Mouse (Mus musculus) limb, embryonic 15.5 days (tissue): ENCODE measurements at regions not wholly inside any gene's neighbourhood (a gene's known extent, or its start where the extent isn't known, plus 50 kb on each side); places are given as distances from the start of the nearest gene placed in this dataset.

Experiments used
- ATAC-seq: fragments of 200-750 bp; cut with Nextera tagmentation; 2 replicates; pipeline ENCODE4 v1.8.0; 2017; ENCODE audit warnings: low read depth, moderate TSS enrichment; ENCODE audit not compliant: insufficient number of reproducible peaks, low FRiP score, low TSS enrichment
- H3K27ac ChIP-seq: fragments of 300-500 bp; sonication (generic); 2 replicates; pipeline ENCODE4 v1.5.1; 2015; ENCODE audit warnings: moderate library complexity, mild to moderate bottlenecking, inconsistent platforms
- H3K27me3 ChIP-seq: fragments of 300-500 bp; sonication (generic); 2 replicates; pipeline ENCODE4 v1.6.1; 2015; ENCODE audit warnings: inconsistent platforms
- H3K36me3 ChIP-seq: fragments of 300-500 bp; sonication (generic); 2 replicates; pipeline ENCODE4 v1.6.1; 2015; ENCODE audit warnings: inconsistent platforms
- H3K4me1 ChIP-seq: fragments of 300-500 bp; sonication (generic); 2 replicates; pipeline ENCODE4 v1.6.1; 2015; ENCODE audit warnings: inconsistent platforms
- H3K4me2 ChIP-seq: fragments of 300-500 bp; sonication (generic); 2 replicates; pipeline ENCODE4 v1.6.1; 2015; ENCODE audit warnings: mild to moderate bottlenecking, inconsistent platforms
- H3K4me3 ChIP-seq: fragments of 300-500 bp; sonication (generic); 2 replicates; pipeline ENCODE4 v1.5.1; 2015; ENCODE audit warnings: mild to moderate bottlenecking, inconsistent platforms
- H3K9ac ChIP-seq: fragments of 300-500 bp; sonication (generic); 2 replicates; pipeline ENCODE4 v1.6.1; 2015; ENCODE audit warnings: inconsistent platforms
- H3K9me3 ChIP-seq: fragments of 300-500 bp; sonication (generic); 2 replicates; pipeline ENCODE4 v1.6.1; 2016; ENCODE audit warnings: inconsistent platforms
- WGBS: fragments of 180-500 bp; shearing (Covaris S2); methylation state at CpG from one replicate; pipeline ENCODE4 v1.1.7; 2015; 5-methylcytosine and 5-hydroxymethylcytosine counted together

DNA sequence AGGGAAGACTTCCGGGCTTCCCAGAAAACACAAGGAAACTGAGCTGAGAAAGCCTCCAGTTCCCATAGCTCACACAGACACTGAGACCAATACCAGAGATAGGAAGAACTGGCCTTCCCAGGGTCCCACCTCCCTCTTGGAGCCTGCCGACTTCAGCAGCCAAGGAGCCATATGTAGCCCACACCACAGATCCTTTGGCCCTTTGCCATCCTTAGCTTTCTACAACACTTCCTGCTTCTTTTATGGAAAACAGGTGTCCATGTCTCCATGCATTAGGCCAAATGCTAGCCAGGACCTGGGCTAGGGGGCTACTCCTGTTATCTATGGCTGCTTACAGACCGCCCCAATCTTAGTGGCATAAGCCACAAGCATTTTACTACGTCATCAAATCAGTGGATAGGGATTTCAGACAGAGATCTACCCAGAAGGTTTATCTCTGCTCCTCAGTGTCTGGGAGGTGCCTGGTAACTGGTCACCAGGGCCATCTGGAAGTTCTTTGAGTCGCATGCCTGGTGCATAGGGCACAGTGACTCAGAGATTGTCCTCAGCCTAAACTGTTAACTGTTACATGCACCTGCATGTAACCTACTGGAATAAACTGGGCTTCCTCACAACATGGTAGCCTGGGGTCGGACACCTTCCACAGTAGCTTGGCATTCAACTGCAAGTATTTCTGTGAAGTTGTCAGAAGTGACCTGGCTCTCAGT is 378.4 kb downstream of the H2al1j start:
- 65% methylated on average over 6 of the region's 6 CpGs for WGBS
- H3K4me3 ChIP-seq = no peak overlapping the region
- H3K27me3 ChIP-seq = peaks cover 31% of the 10 kb centered on the region
- ATAC-seq = no peak
- no peak overlapping the region for H3K4me2 ChIP-seq
- H3K4me1 ChIP-seq = peaks cover 8% of the 10 kb centered on the region; the same call in 1 of the 2 replicates
- no peaks in the 10 kb centered on the region for H3K9me3 ChIP-seq
- H3K36me3 ChIP-seq = no peaks in the 10 kb centered on the region
- H3K27ac ChIP-seq = no peak overlapping the region
- no peak overlapping the region for H3K9ac ChIP-seq

DNA sequence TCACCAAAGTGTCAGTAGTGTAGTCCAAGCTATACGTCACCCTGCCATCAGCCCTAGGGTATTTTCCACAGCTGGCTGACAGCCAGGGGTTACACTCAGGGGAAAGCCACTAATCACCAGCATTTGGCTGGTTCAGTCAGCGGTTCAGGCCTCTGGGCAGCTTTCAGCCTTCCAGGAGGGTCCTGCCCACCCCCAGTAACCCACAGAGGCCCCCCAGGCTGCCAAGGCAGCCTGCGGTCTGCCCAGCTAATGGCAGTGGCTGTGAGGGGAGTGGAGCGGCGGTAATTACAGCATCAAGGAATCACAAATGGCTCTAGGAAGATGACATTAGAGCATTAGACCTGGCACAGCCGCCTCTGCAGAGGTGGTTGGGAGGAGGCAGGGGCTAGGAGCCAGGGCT is 379.7 kb downstream of the H2al1j start:
- peaks cover 31% of the 10 kb centered on the region for H3K27me3 ChIP-seq
- no peak overlapping the region for H3K9ac ChIP-seq
- H3K4me1 ChIP-seq = peaks cover 8% of the 10 kb centered on the region; the same call in 1 of the 2 replicates
- no peak overlapping the region for H3K27ac ChIP-seq
- H3K9me3 ChIP-seq = no peaks in the 10 kb centered on the region
- H3K4me2 ChIP-seq = no peak overlapping the region
- H3K36me3 ChIP-seq = no peaks in the 10 kb centered on the region
- no peak overlapping the region for H3K4me3 ChIP-seq
- 39% methylated on average over 6 of the region's 6 CpGs for WGBS
- no peak for ATAC-seq

DNA sequence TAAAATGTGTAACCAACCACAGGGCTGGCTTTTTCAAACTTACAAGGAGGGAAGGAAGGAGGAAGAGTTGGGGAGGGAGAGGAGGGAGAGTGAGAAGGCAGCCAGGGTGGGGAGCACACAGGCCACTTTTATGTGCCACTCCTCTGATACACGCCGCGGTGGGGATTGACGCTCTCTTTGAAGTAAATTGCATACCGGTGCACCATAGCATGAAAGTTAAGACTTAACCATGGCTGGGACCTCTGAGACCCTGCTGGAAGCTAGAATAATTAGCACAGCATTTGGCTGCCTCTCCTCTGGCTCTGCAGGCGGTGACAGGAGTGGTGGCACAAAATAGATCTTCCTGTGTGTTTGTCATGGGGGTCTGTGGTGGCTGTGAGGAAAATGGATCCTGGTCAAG is 380.7 kb downstream of the H2al1j start:
- Histone ChIP-seq H3K4me1 (peaks cover 8% of the 10 kb centered on the region; the same call in 1 of the 2 replicates), H3K9me3 (no peaks in the 10 kb centered on the region), H3K4me2 (no peak overlapping the region), H3K36me3 (no peaks in the 10 kb centered on the region), H3K27ac (no peak overlapping the region), H3K9ac (no peak overlapping the region), H3K27me3 (peaks cover 27% of the 10 kb centered on the region), H3K4me3 (no peak overlapping the region)
- 43% methylated on average over 6 of the region's 6 CpGs for WGBS
- no peak for ATAC-seq

DNA sequence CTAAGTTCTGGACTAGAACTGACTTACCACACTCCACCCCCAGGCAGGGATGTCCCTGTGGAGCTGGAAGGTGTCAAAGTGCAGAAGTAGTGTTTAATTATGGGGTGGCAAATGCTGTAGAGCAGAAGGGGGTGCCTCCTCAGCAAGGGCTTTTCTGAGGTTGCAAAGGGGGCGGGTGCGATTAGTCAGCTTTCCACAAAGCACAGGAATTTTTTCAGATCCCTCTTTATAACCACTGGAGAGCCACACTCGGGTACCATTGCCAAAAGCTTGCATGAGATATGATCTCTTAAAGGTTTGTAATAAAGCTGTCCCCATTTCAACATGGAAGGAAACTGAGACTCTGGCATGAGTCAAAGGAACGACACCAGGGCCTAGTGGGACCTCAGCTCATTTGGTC is 381.7 kb downstream of the H2al1j start:
- no peak overlapping the region for H3K4me2 ChIP-seq
- H3K36me3 ChIP-seq = no peaks in the 10 kb centered on the region
- no peak for ATAC-seq
- H3K4me3 ChIP-seq = no peak overlapping the region
- H3K9me3 ChIP-seq = no peaks in the 10 kb centered on the region
- 63% methylated on average over 4 of the region's 4 CpGs for WGBS
- peaks cover 8% of the 10 kb centered on the region; the same call in 1 of the 2 replicates for H3K4me1 ChIP-seq
- no peak overlapping the region for H3K9ac ChIP-seq
- H3K27ac ChIP-seq = no peak overlapping the region
- peaks cover 25% of the 10 kb centered on the region for H3K27me3 ChIP-seq

DNA sequence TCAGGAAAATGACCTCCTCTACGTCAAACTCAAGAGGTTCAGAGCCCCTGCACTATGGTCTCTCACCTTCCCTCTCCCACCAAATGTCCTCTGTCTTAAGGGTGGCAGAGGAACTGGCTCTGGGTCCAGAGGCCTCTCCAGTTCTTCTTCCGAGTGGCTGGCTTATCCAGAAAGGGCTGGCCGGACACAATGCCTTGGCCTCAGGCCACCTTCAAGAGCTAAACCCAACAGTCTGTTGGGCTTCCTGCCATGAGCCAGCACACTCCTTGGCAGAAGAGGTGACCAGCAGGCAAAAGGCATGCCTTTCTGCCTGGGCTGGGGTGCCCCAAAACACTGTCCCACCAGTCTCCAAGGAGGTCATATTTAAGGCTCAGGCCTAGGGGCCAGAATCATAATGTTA is 385.8 kb downstream of the H2al1j start:
- no peak overlapping the region for H3K27ac ChIP-seq

DNA sequence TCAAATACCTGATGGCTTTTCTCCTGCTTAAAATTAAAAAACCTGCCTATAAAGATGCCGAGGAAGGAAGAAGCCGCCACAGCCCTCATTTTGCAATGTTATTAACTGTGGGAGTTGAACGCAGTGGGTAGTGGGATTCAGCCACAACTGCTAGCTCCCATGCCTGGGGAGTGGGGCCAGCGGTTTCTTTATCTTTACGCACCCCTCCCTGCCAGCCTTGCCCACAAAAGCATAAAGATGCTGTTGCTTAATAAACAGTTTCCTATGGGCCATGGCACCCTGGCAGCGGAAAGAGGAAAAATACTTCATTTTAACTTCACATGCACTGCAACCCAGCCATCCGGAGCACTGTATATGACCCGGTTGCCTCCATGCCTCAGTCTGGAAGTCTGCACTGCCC is 389.2 kb downstream of the H2al1j start:
- Histone ChIP-seq H3K4me1 (no peaks in the 10 kb centered on the region), H3K9me3 (no peaks in the 10 kb centered on the region), H3K27me3 (0 out of 2 replicates have a peak, but pooled peaks cover 2% of the 10 kb centered on the region), H3K4me3 (no peak overlapping the region), H3K36me3 (no peaks in the 10 kb centered on the region), H3K27ac (no peak overlapping the region), H3K4me2 (no peak overlapping the region), H3K9ac (no peak overlapping the region)
- no peak for ATAC-seq
- WGBS = 66% methylated on average over 8 of the region's 8 CpGs

More for the DNA sequence above, 385.8 kb downstream of the H2al1j start:
- Histone ChIP-seq H3K4me1 (0 out of 2 replicates have a peak, but pooled peaks cover 2% of the 10 kb centered on the region), H3K27me3 (peaks cover 2% of the 10 kb centered on the region), H3K9ac (no peak overlapping the region), H3K36me3 (no peaks in the 10 kb centered on the region), H3K4me2 (no peak overlapping the region), H3K4me3 (no peak overlapping the region), H3K9me3 (no peaks in the 10 kb centered on the region)
- no peak for ATAC-seq
- 75% methylated on average over 3 of the region's 3 CpGs for WGBS

DNA sequence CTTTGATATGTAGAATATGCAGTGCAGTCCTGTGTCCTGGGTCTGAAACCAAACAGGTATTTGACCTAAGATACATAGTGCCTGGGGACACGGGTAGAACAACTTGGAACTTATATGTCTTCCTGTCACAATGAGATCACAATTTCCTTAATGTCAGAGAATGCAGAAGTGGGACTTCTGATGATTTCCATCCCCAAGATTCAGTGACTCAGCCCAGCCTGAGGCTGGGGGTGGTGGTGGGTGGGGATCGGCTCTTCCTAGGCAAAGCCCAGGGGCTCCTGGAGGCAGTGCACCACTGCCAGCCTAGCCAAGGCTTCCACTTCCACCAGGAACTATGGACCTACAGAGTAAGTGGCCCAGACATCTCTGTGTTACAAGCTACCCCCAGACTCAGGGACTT is 391.2 kb downstream of the H2al1j start:
- H3K9ac ChIP-seq = no peak overlapping the region
- ATAC-seq = no peak
- H3K27me3 ChIP-seq = peaks cover 10% of the 10 kb centered on the region; the same call in 1 of the 2 replicates

DNA sequence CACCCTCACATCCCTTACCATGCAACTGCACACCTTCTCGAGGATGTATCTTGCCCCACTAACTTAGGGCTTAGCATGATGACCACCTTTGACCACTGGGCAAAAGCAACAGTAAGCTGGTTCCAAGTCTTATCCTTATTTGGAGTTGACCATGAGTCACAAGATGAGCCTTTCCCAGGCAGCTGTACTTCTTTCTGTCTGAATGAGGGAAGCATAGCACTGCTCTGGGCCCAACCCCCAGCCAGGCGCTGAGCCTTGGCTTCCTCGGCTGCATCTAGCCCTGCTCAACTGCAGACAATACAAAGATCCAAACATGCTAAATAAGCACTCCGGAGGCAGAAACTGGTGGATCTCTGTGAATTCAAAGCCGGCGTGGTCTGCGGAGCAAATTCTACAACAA is 392.9 kb downstream of the H2al1j start:
- WGBS = 79% methylated on average over 7 of the region's 7 CpGs
- no peak overlapping the region for H3K4me2 ChIP-seq
- ATAC-seq = no peak

More for the DNA sequence above, 391.2 kb downstream of the H2al1j start:
- Histone ChIP-seq H3K36me3 (no peaks in the 10 kb centered on the region), H3K4me3 (no peak overlapping the region), H3K27ac (no peak overlapping the region), H3K9me3 (no peaks in the 10 kb centered on the region), H3K4me2 (no peak overlapping the region), H3K4me1 (no peaks in the 10 kb centered on the region)
- whole genome bisulfite sequencing = 77% methylated on average over 2 of the region's 2 CpGs

DNA sequence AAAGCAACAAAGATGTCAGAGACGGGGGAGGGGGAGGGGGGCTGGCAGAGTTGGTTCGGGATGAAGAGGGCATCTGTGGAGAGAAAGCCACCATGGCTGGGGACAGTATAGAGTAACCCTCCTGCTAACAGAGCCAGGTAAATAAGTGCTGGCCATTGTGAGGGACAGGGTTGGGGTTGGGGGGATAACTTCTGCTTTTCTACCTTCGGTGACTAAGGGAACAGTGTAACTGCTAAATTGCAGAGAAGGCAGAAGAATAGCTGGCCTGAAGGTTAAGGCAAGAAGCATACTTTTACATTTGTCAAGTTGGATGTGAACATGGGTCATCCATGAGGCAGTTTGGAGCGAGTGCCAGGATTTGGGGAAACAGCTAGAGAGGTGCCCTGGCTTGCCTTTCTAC is 395.1 kb downstream of the H2al1j start:
- Histone ChIP-seq H3K9me3 (no peaks in the 10 kb centered on the region), H3K4me3 (no peak overlapping the region), H3K27me3 (peaks cover 10% of the 10 kb centered on the region; the same call in 1 of the 2 replicates), H3K9ac (no peak overlapping the region), H3K4me2 (no peak overlapping the region), H3K27ac (no peak overlapping the region), H3K4me1 (no peaks in the 10 kb centered on the region), H3K36me3 (no peaks in the 10 kb centered on the region)
- 63% methylated on average over 4 of the region's 4 CpGs for WGBS
- no peak for ATAC-seq

More for the DNA sequence above, 392.9 kb downstream of the H2al1j start:
- H3K27me3 ChIP-seq = peaks cover 10% of the 10 kb centered on the region; the same call in 1 of the 2 replicates
- H3K4me1 ChIP-seq = no peaks in the 10 kb centered on the region
- H3K9me3 ChIP-seq = no peaks in the 10 kb centered on the region
- no peak overlapping the region for H3K9ac ChIP-seq
- H3K27ac ChIP-seq = no peak overlapping the region
- H3K4me3 ChIP-seq = no peak overlapping the region
- no peaks in the 10 kb centered on the region for H3K36me3 ChIP-seq

DNA sequence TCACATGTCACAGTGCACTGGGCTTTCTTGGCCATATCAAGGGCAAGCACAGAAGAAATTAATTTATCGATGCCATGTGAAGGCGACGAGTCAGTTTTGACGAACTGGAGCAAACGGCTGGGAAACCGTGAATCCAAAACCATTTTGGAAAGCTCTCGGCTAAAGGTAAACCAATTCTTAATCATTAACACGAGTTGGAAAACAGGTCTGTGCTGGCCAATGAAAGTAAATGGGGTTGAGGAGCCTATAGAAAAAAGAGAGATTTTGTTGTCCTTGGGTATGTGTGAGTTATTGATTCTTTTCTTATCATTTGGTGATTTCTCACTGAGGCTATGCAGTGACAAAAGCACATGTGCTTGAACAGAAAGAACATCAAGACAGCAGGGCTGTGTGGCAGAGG is 397.1 kb downstream of the H2al1j start:
- Histone ChIP-seq H3K36me3 (no peaks in the 10 kb centered on the region), H3K9ac (no peak overlapping the region), H3K27me3 (peaks cover 16% of the 10 kb centered on the region; the same call in 1 of the 2 replicates), H3K4me2 (no peak overlapping the region), H3K9me3 (no peaks in the 10 kb centered on the region), H3K4me1 (no peaks in the 10 kb centered on the region), H3K27ac (no peak overlapping the region), H3K4me3 (no peak overlapping the region)
- no peak for ATAC-seq
- WGBS = 89% methylated on average over 8 of the region's 8 CpGs

DNA sequence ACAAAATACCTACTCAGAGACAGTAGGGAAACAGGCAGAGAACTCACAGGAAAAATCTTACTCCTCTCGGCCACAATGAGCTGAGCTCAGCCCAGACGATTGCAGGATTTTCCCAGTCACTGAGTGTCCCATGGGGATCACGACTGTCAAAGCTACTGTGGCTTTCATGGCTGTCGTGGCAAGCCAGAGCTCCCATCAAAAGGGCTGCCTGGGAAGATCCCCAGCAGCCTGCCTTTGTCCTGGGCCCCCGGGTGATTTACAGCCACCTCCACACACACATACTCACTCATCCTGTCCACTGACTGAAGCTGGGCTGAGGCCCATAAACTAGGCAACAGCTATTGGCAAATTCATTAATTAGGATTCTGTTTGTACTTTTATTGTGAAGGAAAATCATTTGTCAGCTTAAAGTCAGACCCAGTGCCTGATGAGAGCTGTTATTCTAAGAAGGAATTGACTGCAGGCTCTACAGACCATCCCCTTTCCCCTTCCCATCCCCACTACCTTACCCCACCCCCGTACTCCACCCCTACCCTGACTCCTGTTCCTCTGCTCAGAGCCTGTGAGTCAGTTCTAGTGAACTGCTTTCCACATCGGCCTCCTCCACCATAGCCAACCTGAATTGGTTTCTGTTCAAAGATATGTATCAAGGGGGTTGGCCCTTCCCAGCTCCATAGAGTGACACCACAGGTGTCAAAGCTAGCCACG is 399.1 kb downstream of the H2al1j start:
- no peak for ATAC-seq
- Histone ChIP-seq H3K9me3 (no peaks in the 10 kb centered on the region), H3K27me3 (peaks cover 15% of the 10 kb centered on the region; the same call in 1 of the 2 replicates), H3K4me1 (no peaks in the 10 kb centered on the region), H3K36me3 (no peaks in the 10 kb centered on the region), H3K9ac (no peak overlapping the region), H3K4me3 (no peak overlapping the region), H3K27ac (no peak overlapping the region), H3K4me2 (no peak overlapping the region)
- WGBS = 32% methylated on average over 8 of the region's 8 CpGs

DNA sequence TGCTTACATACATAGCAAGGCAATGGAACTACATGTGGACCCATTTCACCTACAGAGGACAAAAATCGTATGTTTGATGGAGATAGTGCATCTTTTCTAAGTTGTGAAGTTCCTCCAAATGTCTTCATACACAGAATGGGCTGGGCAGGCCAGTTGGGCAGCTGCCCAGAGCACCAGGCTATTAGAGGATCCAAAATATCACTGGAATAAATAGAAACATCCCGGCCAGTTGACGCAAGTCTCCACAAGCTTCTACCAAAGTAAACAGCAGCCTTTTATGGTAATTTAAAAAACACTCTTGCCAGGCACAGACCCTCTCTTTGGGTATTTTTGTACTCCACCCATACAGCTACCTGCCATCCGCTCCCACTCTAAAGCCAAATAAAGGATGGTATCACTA is 400.9 kb downstream of the H2al1j start:
- H3K27me3 ChIP-seq = peaks cover 15% of the 10 kb centered on the region

More for the DNA sequence above, 400.9 kb downstream of the H2al1j start:
- Histone ChIP-seq H3K36me3 (no peaks in the 10 kb centered on the region), H3K4me3 (no peak overlapping the region), H3K27ac (no peak overlapping the region), H3K4me2 (no peak overlapping the region), H3K9me3 (no peaks in the 10 kb centered on the region), H3K4me1 (no peaks in the 10 kb centered on the region), H3K9ac (no peak overlapping the region)
- WGBS = 77% methylated on average over 4 of the region's 4 CpGs
- ATAC-seq = no peak
